Comparison of ENCODE assay signal across 13 mouse cellular contexts in the genomic region with DNA sequence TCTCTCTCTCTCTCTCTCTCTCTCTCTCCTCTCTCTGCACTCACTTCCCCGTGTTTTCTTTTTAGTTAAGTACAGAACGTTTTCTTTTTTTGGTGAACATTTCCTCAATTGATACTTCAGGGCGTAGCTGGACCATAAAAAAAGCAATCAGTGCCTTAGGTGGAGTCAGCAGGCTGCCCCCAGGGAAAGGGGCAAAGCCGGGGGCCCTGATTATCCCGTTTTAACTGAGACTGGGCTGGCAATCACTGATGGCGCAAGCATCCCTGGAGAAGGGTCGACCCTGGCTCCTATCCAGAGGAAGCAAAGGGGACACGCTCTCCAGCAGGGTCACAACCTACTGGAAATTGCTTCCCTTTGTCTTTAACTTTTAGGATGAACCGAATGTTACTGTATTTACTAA. TPM values are rescaled to one million over a fixed set of nuclear protein-coding genes. Genes with fewer than 3 reads are reported as not detected.
A peak's percentile ranks its signal among the peaks of the same experiment; 100 is the strongest.
DNase-seq lines count a peak whose midpoint lies in the region; ATAC-seq and TF ChIP-seq lines count a peak whose summit lies in the region.
"Had no signal": no experiment of that assay in that cellular context is flagged by ENCODE, and none has a peak within 500 bp of the region (broad histone marks: within the 10 kb centered on the region; RNA-seq: fewer than 3 reads in every experiment).

No protein-coding gene starts in this region.

- peaks cover 19% of the 10 kb centered on the region for H3K4me1 ChIP-seq in heart, embryonic 10.5 days
- no peaks in the 10 kb centered on the region for H3K4me1 ChIP-seq in stomach, embryonic 14.5 days (ENCODE audit: control insufficient read depth, insufficient read depth, low read length)
- no peaks in the 10 kb centered on the region for H3K4me1 ChIP-seq in stomach, postnatal 0 days (replicated peaks; ENCODE audit: control insufficient read depth, insufficient read depth)
- no peaks in the 10 kb centered on the region; the same call in 1 of the 2 replicates for H3K4me1 ChIP-seq in liver, embryonic 15.5 days (replicated peaks)

- H3K4me2 ChIP-seq in stomach, embryonic 14.5 days (replicated peaks; ENCODE audit: low read depth, low read length) = 0 out of 2 replicates have a peak overlapping the region, but pooled peaks have one; percentile 10
- no peak overlapping the region for H3K4me2 ChIP-seq in stomach, postnatal 0 days (replicated peaks; ENCODE audit: low read depth)
- H3K4me2 ChIP-seq in liver, embryonic 15.5 days = peak overlapping the region; percentile 50

- no peak for ATAC-seq in stomach, embryonic 14.5 days (ENCODE audit: insufficient number of reproducible peaks, insufficient read depth, low FRiP score, low read depth)
- no peak for ATAC-seq in stomach, postnatal 0 days (ENCODE audit: low FRiP score, low TSS enrichment)
- ATAC-seq in liver, embryonic 15.5 days (ENCODE audit: insufficient read depth) = no peak
- no peak for ATAC-seq in inflammation-experienced regulatory T-cells, adult 6 months

- intact Hi-C loops in heart, postnatal 25 days (cut with DNase I) = no loop called here
- intact Hi-C loops in left cerebral cortex, postnatal 25 days (cut with DNase I) = loop anchor here (10.0 kb wide), 1 partner anchor 404 kb away; no protein-coding TSS in a partner anchor

- no peak for DNase-seq in heart, embryonic 10.5 days (ENCODE audit: low spot score)
- DNase-seq in heart, postnatal 25 days (ENCODE audit: low spot score) = no peak
- DNase-seq in stomach, postnatal 0 days (ENCODE audit: low spot score) = no peak
- DNase-seq in left cerebral cortex, postnatal 25 days (ENCODE audit: low spot score in 2 of 2) = no peak
- DNase-seq in thymus, postnatal 25 days = no peak
- DNase-seq: cerebellum, adult 8-10 months; gastrocnemius, postnatal 36 days; kidney, adult 11 months; lung, postnatal 4 days had no signal

- no peak overlapping the region for H3K27ac ChIP-seq in heart, embryonic 10.5 days
- H3K27ac ChIP-seq in stomach, embryonic 14.5 days (ENCODE audit: low read length) = no peak overlapping the region
- H3K27ac ChIP-seq in stomach, postnatal 0 days (replicated peaks) = no peak overlapping the region
- no peak overlapping the region for H3K27ac ChIP-seq in liver, embryonic 15.5 days (replicated peaks)

- no peaks in the 10 kb centered on the region for H3K9me3 ChIP-seq in heart, embryonic 10.5 days
- H3K9me3 ChIP-seq in stomach, embryonic 14.5 days (ENCODE audit: control insufficient read depth, low read depth, low read length) = no peaks in the 10 kb centered on the region
- H3K9me3 ChIP-seq in stomach, postnatal 0 days (ENCODE audit: control insufficient read depth, low read length) = no peaks in the 10 kb centered on the region
- no peaks in the 10 kb centered on the region for H3K9me3 ChIP-seq in liver, embryonic 15.5 days (replicated peaks)

- no peak for TF ChIP-seq EP300 in stomach, postnatal 0 days (optimal IDR thresholded peaks at IDR 0.05)

- no peak overlapping the region; the same call in 1 of the 2 replicates for H3K9ac ChIP-seq in stomach, embryonic 14.5 days (replicated peaks; ENCODE audit: low read depth, low read length)
- no peak overlapping the region for H3K9ac ChIP-seq in stomach, postnatal 0 days (ENCODE audit: low read length)
- no peak overlapping the region; the same call in 1 of the 2 replicates for H3K9ac ChIP-seq in liver, embryonic 15.5 days

- peaks cover 57% of the 10 kb centered on the region for H3K27me3 ChIP-seq in heart, embryonic 10.5 days (ENCODE audit: insufficient read depth, poor library complexity, severe bottlenecking)
- H3K27me3 ChIP-seq in stomach, embryonic 14.5 days (ENCODE audit: control insufficient read depth, insufficient read depth, low read length) = peaks cover 17% of the 10 kb centered on the region; the same call in 1 of the 2 replicates
- peaks cover 4% of the 10 kb centered on the region; the same call in 1 of the 2 replicates for H3K27me3 ChIP-seq in stomach, postnatal 0 days (ENCODE audit: control insufficient read depth, insufficient read depth, low read length)
- peaks cover 38% of the 10 kb centered on the region for H3K27me3 ChIP-seq in liver, embryonic 15.5 days

- peak overlapping the region; percentile 45 for H3K4me3 ChIP-seq in heart, embryonic 10.5 days
- H3K4me3 ChIP-seq in stomach, embryonic 14.5 days (ENCODE audit: low read depth, low read length) = peak overlapping the region; percentile 9; the same call in 1 of the 2 replicates
- H3K4me3 ChIP-seq in stomach, postnatal 0 days (ENCODE audit: low read depth, low read length) = no peak overlapping the region
- H3K4me3 ChIP-seq in liver, embryonic 15.5 days (replicated peaks) = peak overlapping the region; percentile 32; the same call in 1 of the 2 replicates

- no peaks in the 10 kb centered on the region for H3K36me3 ChIP-seq in heart, embryonic 10.5 days
- H3K36me3 ChIP-seq in stomach, embryonic 14.5 days (ENCODE audit: control insufficient read depth, insufficient read depth, low read length) = no peaks in the 10 kb centered on the region
- H3K36me3 ChIP-seq in stomach, postnatal 0 days (ENCODE audit: control insufficient read depth, insufficient read depth, low read length) = no peaks in the 10 kb centered on the region
- H3K36me3 ChIP-seq in liver, embryonic 15.5 days (replicated peaks) = no peaks in the 10 kb centered on the region

- TF ChIP-seq CTCF in stomach, postnatal 0 days (IDR thresholded peaks at IDR 0.05; ENCODE audit: low read depth) = no peak

- WGBS in heart, embryonic 10.5 days = 4% methylated on average over 9 of the region's 9 CpGs
- WGBS in stomach, embryonic 14.5 days = 10% methylated on average over 9 of the region's 9 CpGs
- 15% methylated on average over 9 of the region's 9 CpGs for WGBS in stomach, postnatal 0 days
- 6% methylated on average over 9 of the region's 9 CpGs for WGBS in liver, embryonic 15.5 days (ENCODE audit: insufficient replicate concordance)

RNA-seq across cellular contexts. Expression of a gene that starts 1.6 kb away (rescaled TPM):
- 0.12 and 1.6 TPM in 2 replicates for polyA plus RNA-seq in heart, embryonic 10.5 days (2016; fragmentation: Nextera tagmentation; extraction: Ambion mirVana)
- total RNA-seq in heart, postnatal 25 days (2021) = 1 to 10 TPM in 1 of 2 experiments, under 1 TPM in 1; 0.95 to 1.3 TPM
- 1.4 and 3.5 TPM in 2 replicates for polyA plus RNA-seq in stomach, embryonic 14.5 days (2014; fragmentation: Nextera tagmentation; extraction: Ambion mirVana)
- 0.48 and 0.51 TPM in 2 replicates for polyA plus RNA-seq in stomach, postnatal 0 days (2015; fragmentation: Nextera tagmentation; extraction: Ambion mirVana)
- 2.2 and 2.4 TPM in 2 replicates for polyA plus RNA-seq in liver, embryonic 15.5 days (2015; fragmentation: Nextera tagmentation; extraction: Ambion mirVana)
- not detected for polyA plus RNA-seq in inflammation-experienced regulatory T-cells, adult 6 months (2017; shearing (Covaris generic))
- total RNA-seq in left cerebral cortex, postnatal 25 days (2021) = not detected
- total RNA-seq: layer of hippocampus, postnatal 14 days had no signal
